Mouse (Mus musculus): ENCODE results near the gene Zfp668. TPM values are rescaled to one million over a fixed set of nuclear protein-coding genes. Genes with fewer than 3 reads are reported as not detected.

The Zfp668 gene
- polyA plus RNA-seq, 1 experiment from 2014 or later: 11.9 TPM

DNA sequence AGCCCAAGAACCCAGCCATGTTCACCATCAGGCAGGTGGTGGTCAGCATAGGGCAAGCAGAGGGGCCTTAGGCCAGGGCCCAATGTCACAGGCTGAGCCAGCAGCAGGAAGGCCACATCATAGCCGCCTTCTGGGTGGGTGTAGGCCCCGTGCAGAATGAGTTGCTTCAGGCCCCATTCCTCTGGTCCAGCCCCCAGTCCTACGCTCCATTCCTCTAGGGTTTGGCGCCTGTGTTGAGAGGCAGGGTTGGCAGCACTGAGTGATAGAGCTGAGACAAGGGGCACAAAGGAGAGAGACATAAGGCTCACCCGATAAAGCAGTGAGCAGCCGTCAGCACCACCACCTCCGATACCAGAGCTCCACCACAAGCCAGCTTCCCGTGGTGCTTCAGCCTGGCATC is 10.6 kb upstream of the Zfp668 start:
- WGBS: 84% methylated on average over 8 of the region's 8 CpGs
- no peak overlapping the region for H3K27ac ChIP-seq (ENCODE audit: low read length)
- H3K4me2 ChIP-seq (ENCODE audit: low read depth, low read length): no peak overlapping the region
- H3K4me1 ChIP-seq (ENCODE audit: control insufficient read depth, insufficient read depth, low read length): peaks cover 9% of the 10 kb centered on the region
- H3K9ac ChIP-seq (ENCODE audit: low read length): no peak overlapping the region
- H3K4me3 ChIP-seq (replicated peaks; ENCODE audit: low read length): no peak overlapping the region
- H3K9me3 ChIP-seq (replicated peaks; ENCODE audit: control insufficient read depth, low read length): no peaks in the 10 kb centered on the region
- no peaks in the 10 kb centered on the region for H3K27me3 ChIP-seq (ENCODE audit: control insufficient read depth, insufficient read depth, low read length)
- H3K36me3 ChIP-seq (ENCODE audit: control insufficient read depth, insufficient read depth, low read length): peaks cover 14% of the 10 kb centered on the region
- ATAC-seq (ENCODE audit: insufficient read depth, low FRiP score): no peak

DNA sequence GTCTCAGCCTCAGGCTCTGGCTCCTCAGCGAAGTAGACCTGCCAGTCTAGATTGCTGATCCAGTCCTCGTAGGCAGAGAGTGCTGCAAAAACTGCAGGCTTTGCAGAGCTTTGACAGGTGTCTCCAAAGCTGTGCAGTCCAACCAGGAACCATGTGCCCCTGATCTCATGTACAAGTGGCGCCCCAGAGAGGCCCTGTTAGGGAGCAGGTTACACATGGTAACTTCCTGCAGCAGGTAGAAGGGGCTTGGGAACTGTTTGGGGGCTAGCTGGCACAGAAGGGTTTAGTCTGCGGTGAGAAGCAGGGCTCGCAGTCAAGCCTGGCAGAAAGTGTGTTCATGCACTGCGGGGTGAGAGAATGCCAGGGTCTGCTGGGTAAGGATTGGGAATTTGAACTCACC is 9.9 kb upstream of the Zfp668 start:
- Histone ChIP-seq H3K9ac (ENCODE audit: low read length) (no peak overlapping the region), H3K4me3 (replicated peaks; ENCODE audit: low read length) (no peak overlapping the region), H3K27me3 (ENCODE audit: control insufficient read depth, insufficient read depth, low read length) (no peaks in the 10 kb centered on the region), H3K27ac (ENCODE audit: low read length) (no peak overlapping the region), H3K4me2 (ENCODE audit: low read depth, low read length) (no peak overlapping the region), H3K4me1 (ENCODE audit: control insufficient read depth, insufficient read depth, low read length) (peaks cover 9% of the 10 kb centered on the region), H3K36me3 (ENCODE audit: control insufficient read depth, insufficient read depth, low read length) (peaks cover 20% of the 10 kb centered on the region), H3K9me3 (replicated peaks; ENCODE audit: control insufficient read depth, low read length) (no peaks in the 10 kb centered on the region)
- no peak for ATAC-seq (ENCODE audit: insufficient read depth, low FRiP score)
- 87% methylated on average over 6 of the region's 6 CpGs for WGBS

DNA sequence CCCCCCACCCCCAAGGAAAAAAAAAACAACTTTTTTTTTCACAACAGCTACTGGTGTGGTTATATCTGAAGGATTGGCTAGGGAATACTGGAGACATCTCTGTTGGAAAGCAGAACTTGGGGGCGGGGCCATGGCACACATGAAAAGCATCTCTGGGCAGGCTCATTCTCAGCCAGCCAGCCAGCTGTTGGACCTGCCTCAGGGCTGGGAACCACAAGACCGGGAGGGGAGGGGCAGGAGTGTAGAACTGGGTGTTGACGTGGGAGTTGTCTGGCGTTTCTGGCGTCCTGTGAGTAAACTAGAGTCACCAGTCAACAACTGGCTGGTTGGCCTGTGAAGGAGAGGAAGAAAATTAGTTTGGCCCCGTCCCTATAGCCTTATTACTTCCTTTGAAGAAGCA is 9.3 kb upstream of the Zfp668 start:
- no peak for ATAC-seq (ENCODE audit: insufficient read depth, low FRiP score)
- H3K9ac ChIP-seq (ENCODE audit: low read length): no peak overlapping the region

DNA sequence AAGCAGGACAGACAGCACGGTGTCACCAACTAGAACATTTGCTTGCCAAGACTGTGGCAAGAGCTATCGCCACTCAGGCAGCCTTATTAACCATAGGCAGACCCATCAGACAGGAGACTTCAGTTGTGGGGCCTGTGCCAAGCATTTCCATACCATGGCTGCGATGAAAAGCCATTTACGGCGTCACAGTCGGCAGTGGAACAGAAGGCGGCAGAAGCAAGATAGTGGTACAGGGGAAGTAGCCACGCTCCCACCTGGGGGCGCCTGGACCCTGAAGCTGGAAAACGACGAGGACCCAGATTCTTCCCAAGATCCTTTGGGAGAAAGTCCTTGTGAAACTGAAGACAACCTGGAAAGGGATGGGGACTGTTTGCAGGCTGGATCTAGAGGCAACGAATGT is 3.8 kb upstream of the Zfp668 start:
- ATAC-seq (ENCODE audit: insufficient read depth, low FRiP score): no peak
- peaks cover 43% of the 10 kb centered on the region for H3K36me3 ChIP-seq (ENCODE audit: control insufficient read depth, insufficient read depth, low read length)

More for the DNA sequence above, 9.3 kb upstream of the Zfp668 start:
- H3K9me3 ChIP-seq (replicated peaks; ENCODE audit: control insufficient read depth, low read length): no peaks in the 10 kb centered on the region
- peaks cover 26% of the 10 kb centered on the region for H3K36me3 ChIP-seq (ENCODE audit: control insufficient read depth, insufficient read depth, low read length)
- no peak overlapping the region for H3K4me3 ChIP-seq (replicated peaks; ENCODE audit: low read length)
- no peak overlapping the region for H3K27ac ChIP-seq (ENCODE audit: low read length)
- no peak overlapping the region for H3K4me2 ChIP-seq (ENCODE audit: low read depth, low read length)
- WGBS: 60% methylated on average over 6 of the region's 6 CpGs
- H3K27me3 ChIP-seq (ENCODE audit: control insufficient read depth, insufficient read depth, low read length): no peaks in the 10 kb centered on the region
- H3K4me1 ChIP-seq (ENCODE audit: control insufficient read depth, insufficient read depth, low read length): peaks cover 9% of the 10 kb centered on the region

DNA sequence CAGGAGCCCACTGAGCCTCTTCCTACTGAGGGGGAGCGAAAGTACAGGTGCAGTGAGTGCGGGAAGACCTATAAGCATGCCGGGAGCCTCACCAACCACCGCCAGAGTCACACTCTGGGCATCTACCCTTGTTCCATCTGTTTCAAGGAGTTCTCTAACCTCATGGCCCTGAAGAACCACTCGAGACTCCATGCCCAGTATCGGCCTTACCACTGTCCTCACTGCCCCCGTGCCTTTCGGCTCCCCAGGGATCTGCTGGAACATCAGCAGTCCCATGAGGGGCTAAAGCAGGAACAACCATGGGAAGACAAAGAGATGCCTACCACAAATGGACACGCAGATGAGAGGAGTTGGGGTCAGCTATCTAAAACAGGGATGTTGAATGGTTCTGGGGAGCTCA is 2.7 kb upstream of the Zfp668 start:
- H3K36me3 ChIP-seq (ENCODE audit: control insufficient read depth, insufficient read depth, low read length): peaks cover 40% of the 10 kb centered on the region
- WGBS: 94% methylated on average over 9 of the region's 9 CpGs

More for the DNA sequence above, 3.8 kb upstream of the Zfp668 start:
- Histone ChIP-seq H3K27me3 (ENCODE audit: control insufficient read depth, insufficient read depth, low read length) (no peaks in the 10 kb centered on the region), H3K9me3 (replicated peaks; ENCODE audit: control insufficient read depth, low read length) (no peaks in the 10 kb centered on the region), H3K4me2 (ENCODE audit: low read depth, low read length) (no peak overlapping the region), H3K4me1 (ENCODE audit: control insufficient read depth, insufficient read depth, low read length) (peaks cover 16% of the 10 kb centered on the region), H3K27ac (ENCODE audit: low read length) (no peak overlapping the region), H3K9ac (ENCODE audit: low read length) (no peak overlapping the region), H3K4me3 (replicated peaks; ENCODE audit: low read length) (no peak overlapping the region)
- WGBS: 82% methylated on average over 12 of the region's 12 CpGs

DNA sequence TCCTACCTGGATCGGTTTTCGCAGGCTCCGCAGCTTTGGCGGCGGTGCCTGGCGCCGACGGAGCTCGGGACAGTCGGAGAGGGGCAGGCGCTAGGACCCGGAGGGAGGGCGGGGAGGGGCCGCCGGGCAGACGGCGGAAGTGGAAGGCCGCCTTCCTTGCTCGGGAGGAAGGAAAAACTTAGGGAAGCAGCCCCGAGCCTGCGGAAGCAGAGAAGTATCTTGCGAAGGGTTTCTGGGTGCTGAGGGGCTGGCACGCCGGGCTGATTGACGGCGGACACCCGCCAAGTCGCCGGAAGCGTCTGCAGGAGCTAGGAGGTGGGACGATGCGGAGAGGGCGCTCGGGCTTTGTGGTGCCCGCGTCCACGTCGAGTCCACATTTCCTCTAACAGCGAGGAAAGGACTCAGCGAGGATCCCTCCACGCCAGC is 574 bp downstream of the Zfp668 start, which contains the start of gene Zfp646:
Gene Zfp646 (plus strand): TSS at position 181 of the 426 bp plus-strand sequence.
- H3K4me1 ChIP-seq (ENCODE audit: control insufficient read depth, insufficient read depth, low read length): peaks cover 17% of the 10 kb centered on the region
- H3K4me3 ChIP-seq (replicated peaks; ENCODE audit: low read length): peak within 1 kb of the TSS; percentile 96
- H3K9me3 ChIP-seq (replicated peaks; ENCODE audit: control insufficient read depth, low read length): no peaks in the 10 kb centered on the region
- H3K9ac ChIP-seq (ENCODE audit: low read length): peak within 1 kb of the TSS; percentile 95
- peak within 1 kb of the TSS; percentile 85 for H3K4me2 ChIP-seq (ENCODE audit: low read depth, low read length)
- peak within 1 kb of the TSS; percentile 98 for H3K27ac ChIP-seq (ENCODE audit: low read length)
- WGBS: under 1% methylated on average over 41 of the region's 41 CpGs
- peak; percentile 90 for ATAC-seq (ENCODE audit: insufficient read depth, low FRiP score)
- H3K27me3 ChIP-seq (ENCODE audit: control insufficient read depth, insufficient read depth, low read length): no peaks in the 10 kb centered on the region
- H3K36me3 ChIP-seq (ENCODE audit: control insufficient read depth, insufficient read depth, low read length): peaks cover 25% of the 10 kb centered on the region

More for the DNA sequence above, 2.7 kb upstream of the Zfp668 start:
- H3K27ac ChIP-seq (ENCODE audit: low read length): no peak overlapping the region
- no peaks in the 10 kb centered on the region for H3K27me3 ChIP-seq (ENCODE audit: control insufficient read depth, insufficient read depth, low read length)
- ATAC-seq (ENCODE audit: insufficient read depth, low FRiP score): no peak
- no peak overlapping the region for H3K4me2 ChIP-seq (ENCODE audit: low read depth, low read length)
- H3K4me1 ChIP-seq (ENCODE audit: control insufficient read depth, insufficient read depth, low read length): peaks cover 19% of the 10 kb centered on the region
- no peak overlapping the region for H3K9ac ChIP-seq (ENCODE audit: low read length)
- H3K4me3 ChIP-seq (replicated peaks; ENCODE audit: low read length): no peak overlapping the region
- H3K9me3 ChIP-seq (replicated peaks; ENCODE audit: control insufficient read depth, low read length): no peaks in the 10 kb centered on the region

DNA sequence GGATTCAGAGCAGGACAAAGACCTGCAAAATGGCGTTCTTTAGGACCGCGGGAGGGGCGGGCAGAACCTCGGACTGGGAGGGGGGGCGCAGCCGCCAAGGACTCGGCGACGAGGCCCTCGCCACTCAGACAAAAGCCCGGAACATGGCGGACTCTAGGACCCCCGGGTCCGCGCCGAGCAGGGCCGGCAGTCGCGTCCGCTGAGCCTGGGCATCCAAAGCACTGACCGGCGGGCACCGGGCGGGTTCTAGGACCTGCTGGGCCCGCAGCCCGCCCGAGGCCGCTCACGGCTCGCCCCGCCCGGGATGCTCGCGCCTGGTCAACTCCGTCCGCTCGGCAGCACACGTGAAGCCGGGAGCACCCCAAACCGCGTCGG is 1.0 kb downstream of the Zfp668 start:
- peak overlapping the region; percentile 95 for H3K9ac ChIP-seq (ENCODE audit: low read length)
- H3K4me1 ChIP-seq (ENCODE audit: control insufficient read depth, insufficient read depth, low read length): peaks cover 17% of the 10 kb centered on the region
- H3K9me3 ChIP-seq (replicated peaks; ENCODE audit: control insufficient read depth, low read length): no peaks in the 10 kb centered on the region
- H3K4me3 ChIP-seq (replicated peaks; ENCODE audit: low read length): peak overlapping the region; percentile 96
- no peaks in the 10 kb centered on the region for H3K27me3 ChIP-seq (ENCODE audit: control insufficient read depth, insufficient read depth, low read length)
- peaks cover 22% of the 10 kb centered on the region for H3K36me3 ChIP-seq (ENCODE audit: control insufficient read depth, insufficient read depth, low read length)
- under 1% methylated on average over 41 of the region's 43 CpGs for WGBS
- peak overlapping the region; percentile 85 for H3K4me2 ChIP-seq (ENCODE audit: low read depth, low read length)
- H3K27ac ChIP-seq (ENCODE audit: low read length): peak overlapping the region; percentile 98
- peak; percentile 93 for ATAC-seq (ENCODE audit: insufficient read depth, low FRiP score)

DNA sequence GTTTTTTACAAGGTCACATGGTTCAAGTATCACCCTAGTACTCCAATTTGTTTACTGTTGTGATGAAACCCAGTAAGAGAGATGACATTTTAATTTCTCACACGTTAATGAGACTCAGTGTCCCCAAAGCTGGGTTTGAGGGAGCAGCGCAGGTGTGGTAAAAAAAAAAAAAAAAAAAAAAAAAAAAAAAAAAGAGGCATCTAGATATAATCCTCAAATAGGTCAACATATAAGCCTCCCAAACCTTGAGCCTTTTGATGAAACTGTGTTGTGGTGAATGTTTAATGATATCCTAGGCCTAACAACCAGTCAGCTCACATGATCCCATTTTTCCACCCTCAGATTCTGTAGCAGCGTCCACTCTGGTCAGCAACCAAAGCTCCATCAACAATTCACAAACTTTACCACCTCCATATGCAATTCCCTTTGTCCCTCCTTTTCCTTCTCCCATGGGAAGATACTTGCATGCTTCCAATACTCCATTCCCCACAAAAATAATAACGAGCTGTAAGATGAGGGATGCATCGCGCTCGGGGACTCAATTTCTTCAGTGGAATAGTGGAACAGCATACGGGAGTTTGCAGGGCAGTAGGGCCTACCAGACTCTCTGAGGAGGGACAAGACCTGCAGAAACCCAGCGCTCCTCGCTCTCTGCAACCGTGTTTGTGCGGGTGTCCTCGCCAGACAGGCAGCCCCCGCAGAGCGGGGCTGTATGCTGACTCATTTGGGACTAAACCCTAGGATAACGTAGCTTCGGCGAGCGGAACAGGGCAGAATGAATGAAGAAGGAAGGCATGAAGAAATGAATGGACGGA is 1.6 kb downstream of the Zfp668 start:
- H3K4me1 ChIP-seq (ENCODE audit: control insufficient read depth, insufficient read depth, low read length): peaks cover 17% of the 10 kb centered on the region
- no peak for ATAC-seq (ENCODE audit: insufficient read depth, low FRiP score)

DNA sequence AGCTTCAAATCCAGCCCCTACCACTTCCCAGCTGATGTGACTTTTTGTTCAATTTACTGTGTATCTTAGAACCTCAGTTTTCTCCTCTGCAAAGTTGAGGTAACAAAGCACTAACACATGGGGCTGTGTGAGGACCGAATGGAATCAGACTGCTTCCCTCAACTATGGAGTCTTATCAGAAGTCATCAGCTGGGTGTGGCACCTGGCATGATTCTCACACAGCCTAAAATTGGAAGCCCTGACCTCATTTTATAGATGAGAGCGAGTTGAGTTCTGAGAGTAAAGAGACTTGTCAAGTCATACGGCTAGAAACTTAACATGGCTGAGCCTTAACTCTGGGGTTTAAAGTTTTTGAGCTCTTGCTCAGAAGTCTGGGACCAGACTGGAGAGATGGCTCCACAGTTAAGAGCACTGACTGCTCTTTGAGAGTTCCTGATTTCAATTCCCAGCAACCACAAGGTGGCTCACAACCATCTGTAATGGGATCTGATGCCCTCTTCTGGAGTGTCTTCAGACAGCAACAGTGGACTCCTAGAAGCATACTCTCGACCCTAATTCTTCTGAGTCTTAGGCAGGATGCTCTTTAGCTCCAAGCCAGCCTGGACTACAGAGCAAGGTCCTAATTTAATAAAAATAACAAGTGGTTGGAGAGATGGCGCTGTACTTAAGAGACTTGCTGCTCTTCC is 6.3 kb downstream of the Zfp668 start:
- no peaks in the 10 kb centered on the region for H3K9me3 ChIP-seq (replicated peaks; ENCODE audit: control insufficient read depth, low read length)
- H3K36me3 ChIP-seq (ENCODE audit: control insufficient read depth, insufficient read depth, low read length): peaks cover 9% of the 10 kb centered on the region; the same call in 1 of the 2 replicates
- H3K4me1 ChIP-seq (ENCODE audit: control insufficient read depth, insufficient read depth, low read length): peaks cover 13% of the 10 kb centered on the region
- 75% methylated on average over 5 of the region's 5 CpGs for WGBS
- H3K4me3 ChIP-seq (replicated peaks; ENCODE audit: low read length): no peak overlapping the region
- no peak overlapping the region for H3K9ac ChIP-seq (ENCODE audit: low read length)
- H3K4me2 ChIP-seq (ENCODE audit: low read depth, low read length): no peak overlapping the region
- H3K27me3 ChIP-seq (ENCODE audit: control insufficient read depth, insufficient read depth, low read length): no peaks in the 10 kb centered on the region
- no peak for ATAC-seq (ENCODE audit: insufficient read depth, low FRiP score)
- no peak overlapping the region for H3K27ac ChIP-seq (ENCODE audit: low read length)

More for the DNA sequence above, 1.6 kb downstream of the Zfp668 start:
- Histone ChIP-seq H3K4me3 (replicated peaks; ENCODE audit: low read length) (peak overlapping the region; percentile 96), H3K4me2 (ENCODE audit: low read depth, low read length) (peak overlapping the region; percentile 85), H3K27me3 (ENCODE audit: control insufficient read depth, insufficient read depth, low read length) (no peaks in the 10 kb centered on the region), H3K9ac (ENCODE audit: low read length) (peak overlapping the region; percentile 95), H3K27ac (ENCODE audit: low read length) (peak overlapping the region; percentile 98), H3K36me3 (ENCODE audit: control insufficient read depth, insufficient read depth, low read length) (peaks cover 16% of the 10 kb centered on the region), H3K9me3 (replicated peaks; ENCODE audit: control insufficient read depth, low read length) (no peaks in the 10 kb centered on the region)
- WGBS: 3% methylated on average over 20 of the region's 20 CpGs

Measured in stomach, embryonic 16.5 days (tissue).